Mouse (Mus musculus): ENCODE results near the gene Syne2.

GRCm38 (mm10) chr12:75829616-75830015 is 11.7 kb downstream of the Syne2 start:
- TF ChIP-seq CTCF (IDR thresholded peaks at IDR 0.05; ENCODE audit: low read depth) (no peak), EP300 (IDR thresholded peaks at IDR 0.05; ENCODE audit: low read depth) (no peak)

All from liver, postnatal 0 days (tissue).